In the genomic region with DNA sequence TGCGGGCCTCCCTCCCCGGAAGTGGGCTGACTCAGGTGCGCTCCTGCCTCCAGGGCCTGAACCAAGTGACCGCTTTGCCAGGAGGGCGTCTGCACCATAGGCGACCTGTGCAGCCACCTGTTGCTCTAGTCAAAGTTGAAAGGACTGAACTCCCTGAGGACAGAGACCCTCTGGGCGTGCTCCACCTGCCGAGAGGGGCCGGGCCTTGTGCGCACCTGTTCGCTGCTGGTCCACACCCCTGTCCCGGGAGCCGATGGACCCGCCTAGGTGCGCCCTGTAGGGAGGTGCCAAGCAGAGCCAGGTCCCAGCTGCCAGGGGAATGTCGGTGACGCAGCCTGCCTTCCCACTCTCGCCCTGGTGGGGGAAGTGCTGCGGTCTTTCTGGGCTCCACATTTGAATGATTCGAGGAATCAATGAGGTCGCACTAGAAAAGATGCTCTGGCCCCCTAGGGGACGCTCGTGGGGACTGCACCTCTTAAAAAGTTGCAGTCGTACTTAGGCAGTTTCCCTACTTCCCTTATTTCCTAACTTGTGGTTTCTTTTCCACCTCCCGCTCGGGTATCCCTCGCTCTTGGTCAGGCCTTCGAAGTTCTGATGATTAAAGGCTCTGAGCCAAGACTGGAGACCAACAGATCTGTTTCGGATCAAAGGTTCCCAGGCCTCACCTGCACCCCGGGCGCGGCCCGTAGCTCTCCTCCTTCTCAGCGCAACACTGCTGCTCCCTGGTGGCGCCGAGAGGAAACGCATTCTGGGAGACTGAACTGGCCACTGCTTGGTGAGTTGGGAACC, we compare ENCODE assay signal across 8 mouse cellular contexts. TPM values are rescaled to one million over a fixed set of nuclear protein-coding genes. Genes with fewer than 3 reads are reported as not detected.
DNase-seq lines count a peak whose midpoint lies in the region; ATAC-seq and TF ChIP-seq lines count a peak whose summit lies in the region.

A gene (plus strand): TSS at position 290 of the 789 bp plus-strand sequence.

- H3K4me1 ChIP-seq in embryonic fibroblast, embryonic 13.5 days (ENCODE audit: control insufficient read depth, insufficient read depth, low read length), result no peaks in the 10 kb centered on the region
- peaks cover 12% of the 10 kb centered on the region for H3K4me1 ChIP-seq in heart, embryonic 10.5 days
- no peaks in the 10 kb centered on the region; the same call in 1 of the 2 replicates for H3K4me1 ChIP-seq in kidney, embryonic 14.5 days (ENCODE audit: control insufficient read depth, insufficient read depth, low read length)
- H3K4me1 ChIP-seq in liver, embryonic 14.5 days (replicated peaks; ENCODE audit: control insufficient read depth in 2 of 2, insufficient read depth in 2 of 2, low read length in 1 of 2), result no peaks in the 10 kb centered on the region
- peaks cover 14% of the 10 kb centered on the region for H3K4me1 ChIP-seq in stomach, embryonic 16.5 days (ENCODE audit: control insufficient read depth, insufficient read depth, low read length)

- peak; percentile 88 for DNase-seq in CD4-positive helper T cell, adult 2 months (ENCODE audit: low read depth, low spot score)
- DNase-seq in brain, adult 2 months (ENCODE audit: low read depth, low spot score), result peak; percentile 80
- peak; percentile 88 for DNase-seq in heart, embryonic 10.5 days (ENCODE audit: low spot score)
- DNase-seq in liver, embryonic 14.5 days (ENCODE audit: low read depth in 3 of 3, low spot score in 3 of 3), result peak; percentile 56 to 67 (median 56)
- DNase-seq in neural tube, embryonic 10.5 days (ENCODE audit: extremely low spot score, low spot score), result peak; percentile 89

- TF ChIP-seq POLR2A in embryonic fibroblast, embryonic 13.5 days (IDR thresholded peaks at IDR 0.05; ENCODE audit: low read depth, low read length), result no peak

- peak within 1 kb of the TSS; percentile 73 for H3K9ac ChIP-seq in kidney, embryonic 14.5 days (ENCODE audit: low read depth, low read length)
- peak within 1 kb of the TSS; percentile 36; the same call in 1 of the 2 replicates for H3K9ac ChIP-seq in liver, embryonic 14.5 days (replicated peaks)
- peak within 1 kb of the TSS; percentile 79 for H3K9ac ChIP-seq in stomach, embryonic 16.5 days (ENCODE audit: low read length)

- no peak for TF ChIP-seq EP300 in liver, embryonic 14.5 days (IDR thresholded peaks at IDR 0.05; ENCODE audit: low read depth)

- H3K27me3 ChIP-seq in heart, embryonic 10.5 days (ENCODE audit: insufficient read depth, poor library complexity, severe bottlenecking), result peaks cover 22% of the 10 kb centered on the region
- peaks cover 10% of the 10 kb centered on the region for H3K27me3 ChIP-seq in kidney, embryonic 14.5 days (ENCODE audit: control insufficient read depth, insufficient read depth, low read length)
- H3K27me3 ChIP-seq in liver, embryonic 14.5 days (ENCODE audit: control insufficient read depth, insufficient read depth, low read length), result peaks cover 11% of the 10 kb centered on the region
- no peaks in the 10 kb centered on the region for H3K27me3 ChIP-seq in stomach, embryonic 16.5 days (ENCODE audit: control insufficient read depth, insufficient read depth, low read length)

- no peaks in the 10 kb centered on the region for H3K9me3 ChIP-seq in heart, embryonic 10.5 days
- no peaks in the 10 kb centered on the region for H3K9me3 ChIP-seq in kidney, embryonic 14.5 days (ENCODE audit: control insufficient read depth, low read length)
- H3K9me3 ChIP-seq in liver, embryonic 14.5 days (ENCODE audit: control insufficient read depth, low read length), result no peaks in the 10 kb centered on the region
- no peaks in the 10 kb centered on the region for H3K9me3 ChIP-seq in stomach, embryonic 16.5 days (replicated peaks; ENCODE audit: control insufficient read depth, low read length)

- H3K4me3 ChIP-seq in embryonic fibroblast, embryonic 13.5 days (ENCODE audit: insufficient read depth, low read length), result peak within 1 kb of the TSS; percentile 34
- peak within 1 kb of the TSS; percentile 65 for H3K4me3 ChIP-seq in heart, embryonic 10.5 days
- peak within 1 kb of the TSS; percentile 59 for H3K4me3 ChIP-seq in kidney, embryonic 14.5 days (ENCODE audit: low read length)
- peak within 1 kb of the TSS; percentile 51 to 55 for H3K4me3 ChIP-seq in liver, embryonic 14.5 days (ENCODE audit: insufficient read depth in 1 of 2, low read depth in 2 of 2, low read length in 2 of 2)
- H3K4me3 ChIP-seq in stomach, embryonic 16.5 days (replicated peaks; ENCODE audit: low read length), result peak within 1 kb of the TSS; percentile 62

- peak; percentile 94 for ATAC-seq in kidney, embryonic 14.5 days (ENCODE audit: low FRiP score, low TSS enrichment)
- peak; percentile 80 for ATAC-seq in liver, embryonic 14.5 days (ENCODE audit: insufficient read depth)
- peak; percentile 94 for ATAC-seq in stomach, embryonic 16.5 days (ENCODE audit: insufficient read depth, low FRiP score)

- no peak within 1 kb of the TSS for H3K27ac ChIP-seq in embryonic fibroblast, embryonic 13.5 days (ENCODE audit: insufficient read depth, low read length)
- H3K27ac ChIP-seq in heart, embryonic 10.5 days, result peak within 1 kb of the TSS; percentile 81
- H3K27ac ChIP-seq in kidney, embryonic 14.5 days (ENCODE audit: low read depth, low read length), result peak within 1 kb of the TSS; percentile 80
- no peak within 1 kb of the TSS for H3K27ac ChIP-seq in liver, embryonic 14.5 days
- H3K27ac ChIP-seq in stomach, embryonic 16.5 days (ENCODE audit: low read length), result peak within 1 kb of the TSS; percentile 95

- under 1% methylated on average over 37 of the region's 37 CpGs for WGBS in heart, embryonic 10.5 days
- under 1% methylated on average over 36 of the region's 37 CpGs for WGBS in kidney, embryonic 14.5 days
- under 1% methylated on average over 37 of the region's 37 CpGs for WGBS in liver, embryonic 14.5 days (ENCODE audit: insufficient replicate concordance)
- WGBS in stomach, embryonic 16.5 days, result under 1% methylated on average over 37 of the region's 37 CpGs

- TF ChIP-seq CTCF in embryonic fibroblast, embryonic 13.5 days (IDR thresholded peaks at IDR 0.05; ENCODE audit: borderline replicate concordance, insufficient read depth, low read length), result peak; percentile 95
- peak; percentile 96 for TF ChIP-seq CTCF in liver, embryonic 14.5 days (IDR thresholded peaks at IDR 0.05; ENCODE audit: low read depth)

- peak within 1 kb of the TSS; percentile 49 for H3K4me2 ChIP-seq in kidney, embryonic 14.5 days (replicated peaks; ENCODE audit: low read depth, low read length)
- peak within 1 kb of the TSS; percentile 64 for H3K4me2 ChIP-seq in liver, embryonic 14.5 days (ENCODE audit: low read depth)
- peak within 1 kb of the TSS; percentile 63 for H3K4me2 ChIP-seq in stomach, embryonic 16.5 days (ENCODE audit: low read depth, low read length)

- peaks cover 3% of the 10 kb centered on the region; the same call in 1 of the 2 replicates for H3K36me3 ChIP-seq in heart, embryonic 10.5 days
- peaks cover 11% of the 10 kb centered on the region; the same call in 1 of the 2 replicates for H3K36me3 ChIP-seq in kidney, embryonic 14.5 days (ENCODE audit: control insufficient read depth, insufficient read depth, low read length)
- no peaks in the 10 kb centered on the region for H3K36me3 ChIP-seq in liver, embryonic 14.5 days (replicated peaks; ENCODE audit: control insufficient read depth, insufficient read depth, low read depth)
- no peaks in the 10 kb centered on the region for H3K36me3 ChIP-seq in stomach, embryonic 16.5 days (ENCODE audit: control insufficient read depth, insufficient read depth, low read length)

RNA-seq across cellular contexts. Expression of the gene that starts here (rescaled TPM):
- not detected in 2 replicates for polyA plus RNA-seq in embryonic fibroblast, embryonic 13.5 days (2011; ENCODE audit: insufficient read length, low read depth, missing spikeins)
- polyA plus RNA-seq in heart, embryonic 10.5 days (2016; fragmentation: Nextera tagmentation; extraction: Ambion mirVana), result 1.2 and 2.5 TPM in 2 replicates
- 5.3 TPM in 2 replicates for polyA plus RNA-seq in kidney, embryonic 14.5 days (2014; fragmentation: Nextera tagmentation; extraction: Ambion mirVana)
- polyA plus RNA-seq in liver, embryonic 14.5 days (2012; rRNA removed), result 1.5 and 2.0 TPM in 2 replicates
- polyA plus RNA-seq in liver, embryonic 14.5 days (2014; fragmentation: Nextera tagmentation; extraction: Ambion mirVana), result 2.5 and 2.6 TPM in 2 replicates
- 8.8 and 10.0 TPM in 2 replicates for polyA plus RNA-seq in stomach, embryonic 16.5 days (2015; fragmentation: Nextera tagmentation; extraction: Ambion mirVana)

Comparison
In these comparisons a context has a peak if more than half of its experiments do, and no peak if none do; other contexts are left out.
1. H3K27ac ChIP-seq: peak in heart, embryonic 10.5 days (single experiment), kidney, embryonic 14.5 days (single experiment) and stomach, embryonic 16.5 days (single experiment); none in embryonic fibroblast, embryonic 13.5 days (single experiment) and liver, embryonic 14.5 days (single experiment).
2. Peak in every context shown above with its lines, with median percentiles within 50 percentile points of each other: DNase-seq, H3K4me3 ChIP-seq, ATAC-seq, H3K4me2 ChIP-seq and H3K9ac ChIP-seq.